Mouse (Mus musculus): ENCODE data around the gene Ms4a14.

GRCm38 (mm10) chr19:11321123-11321522 lies 6.9 kb upstream of the Ms4a14 start:
- TF ChIP-seq CTCF (IDR thresholded peaks at IDR 0.05; ENCODE audit: extremely low read depth, insufficient read length, insufficient replicate concordance, low read depth, low read length) (no peak), POLR2A (IDR thresholded peaks at IDR 0.05; ENCODE audit: low read depth, low read length) (no peak)
